Mouse (Mus musculus) limb, embryonic 10.5 days (tissue): Measurements from ENCODE around the gene Adgrg6. TPM values are rescaled to one million over a fixed set of nuclear protein-coding genes. Genes with fewer than 3 reads are reported as not detected.

Experiments
- DNase-seq: peaks from one replicate; pipeline ENCODE4 v3.0.0-alpha.2; 2017; ENCODE audit warnings: low spot score
- H3K27ac ChIP-seq: fragments of 300-500 bp; sonication (generic); 2 replicates; pipeline ENCODE4 v1.5.1; 2016; ENCODE audit warnings: mild to moderate bottlenecking
- H3K27me3 ChIP-seq: fragments of 300-500 bp; sonication (generic); 2 replicates; pipeline ENCODE4 v1.6.1; 2016; ENCODE audit warnings: low read depth, mild to moderate bottlenecking; ENCODE audit not compliant: poor library complexity, severe bottlenecking
- H3K36me3 ChIP-seq: fragments of 300-500 bp; sonication (generic); 2 replicates; pipeline ENCODE4 v1.6.1; 2016; ENCODE audit warnings: mild to moderate bottlenecking, moderate library complexity
- H3K4me1 ChIP-seq: fragments of 300-500 bp; sonication (generic); 2 replicates; pipeline ENCODE4 v1.6.1; 2016
- H3K4me3 ChIP-seq: fragments of 300-500 bp; sonication (generic); 2 replicates; pipeline ENCODE4 v1.5.1; 2016; ENCODE audit warnings: mild to moderate bottlenecking, moderate library complexity
- H3K9me3 ChIP-seq: fragments of 300-500 bp; sonication (generic); replicated peaks from 2 replicates; pipeline ENCODE4 v1.6.1; 2016; ENCODE audit warnings: mild to moderate bottlenecking
- WGBS: fragments of 180-500 bp; shearing (Covaris S2); methylation state at CpG from one replicate; pipeline ENCODE4 v1.1.7; 2016; 5-methylcytosine and 5-hydroxymethylcytosine counted together
- polyA plus RNA-seq: library from polyadenylated mRNA; unstranded; fragments of >200 nt; fragmentation: Nextera tagmentation; extraction: Ambion mirVana; gene quantifications from 2 replicates; pipeline ENCODE4 v1.2.1, GENCODE M21; 2016

Adgrg6 gene
- polyA plus RNA-seq, 1 experiment from 2014 or later: 0.48 TPM

GRCm38 (mm10) chr10:14476393-14476792, 69.1 kb downstream of the Adgrg6 start:
- no peak for DNase-seq
- H3K36me3 ChIP-seq: no peaks in the 10 kb centered on the region

GRCm38 (mm10) chr10:14475641-14476040, 69.8 kb downstream of the Adgrg6 start:
- no peak overlapping the region for H3K4me3 ChIP-seq
- no peak for DNase-seq
- WGBS: 88% methylated on average over 2 of the region's 2 CpGs

More at GRCm38 (mm10) chr10:14476393-14476792, 69.1 kb downstream of the Adgrg6 start:
- no peak overlapping the region for H3K27ac ChIP-seq
- H3K4me3 ChIP-seq: no peak overlapping the region
- no peaks in the 10 kb centered on the region for H3K9me3 ChIP-seq
- no peaks in the 10 kb centered on the region for H3K4me1 ChIP-seq
- H3K27me3 ChIP-seq: no peaks in the 10 kb centered on the region
- WGBS: 88% methylated on average over 1 of the region's 1 CpGs

DNA sequence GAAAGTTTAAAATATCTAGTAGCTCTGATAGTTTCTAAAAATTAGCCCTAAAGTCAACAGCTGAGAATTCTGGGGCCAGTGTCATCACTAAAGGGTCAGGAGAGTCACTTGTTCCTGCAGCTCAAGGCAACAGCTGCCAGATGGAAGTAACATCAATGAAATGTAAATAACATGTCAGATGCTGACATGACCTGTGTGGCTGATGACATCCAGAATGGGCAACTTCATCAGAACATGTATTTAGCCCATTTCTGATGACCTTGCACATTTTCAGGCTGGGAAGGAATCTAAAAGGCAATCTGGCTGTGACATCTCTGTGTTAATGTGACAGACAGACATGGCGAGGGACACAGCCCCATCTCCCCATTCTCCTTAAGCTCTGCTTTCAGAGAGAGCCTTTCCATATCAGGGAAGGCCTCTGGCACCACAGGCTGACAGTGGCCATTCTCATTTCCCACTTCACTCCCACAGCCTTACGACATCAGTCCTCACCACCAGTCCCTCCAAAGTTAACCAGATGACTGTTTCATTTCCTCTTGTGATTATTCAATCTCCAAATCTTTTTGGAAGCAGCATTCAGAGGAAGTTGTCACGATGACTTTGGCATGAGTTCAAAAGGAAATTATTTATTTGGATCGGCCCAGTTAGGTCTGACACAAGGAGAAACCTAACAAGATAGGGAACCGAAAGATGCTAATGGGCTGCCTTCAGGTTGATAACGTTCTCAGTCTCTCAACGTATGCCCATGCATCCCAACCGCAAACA, 70.7 kb downstream of the Adgrg6 start:
- Histone ChIP-seq H3K27me3 (no peaks in the 10 kb centered on the region), H3K4me3 (no peak overlapping the region), H3K9me3 (no peaks in the 10 kb centered on the region), H3K36me3 (no peaks in the 10 kb centered on the region), H3K27ac (no peak overlapping the region), H3K4me1 (no peaks in the 10 kb centered on the region)
- WGBS: 84% methylated on average over 8 of the region's 8 CpGs
- no peak for DNase-seq

More at GRCm38 (mm10) chr10:14475641-14476040, 69.8 kb downstream of the Adgrg6 start:
- no peak overlapping the region for H3K27ac ChIP-seq
- no peaks in the 10 kb centered on the region for H3K27me3 ChIP-seq
- H3K36me3 ChIP-seq: no peaks in the 10 kb centered on the region
- no peaks in the 10 kb centered on the region for H3K4me1 ChIP-seq
- no peaks in the 10 kb centered on the region for H3K9me3 ChIP-seq

DNA sequence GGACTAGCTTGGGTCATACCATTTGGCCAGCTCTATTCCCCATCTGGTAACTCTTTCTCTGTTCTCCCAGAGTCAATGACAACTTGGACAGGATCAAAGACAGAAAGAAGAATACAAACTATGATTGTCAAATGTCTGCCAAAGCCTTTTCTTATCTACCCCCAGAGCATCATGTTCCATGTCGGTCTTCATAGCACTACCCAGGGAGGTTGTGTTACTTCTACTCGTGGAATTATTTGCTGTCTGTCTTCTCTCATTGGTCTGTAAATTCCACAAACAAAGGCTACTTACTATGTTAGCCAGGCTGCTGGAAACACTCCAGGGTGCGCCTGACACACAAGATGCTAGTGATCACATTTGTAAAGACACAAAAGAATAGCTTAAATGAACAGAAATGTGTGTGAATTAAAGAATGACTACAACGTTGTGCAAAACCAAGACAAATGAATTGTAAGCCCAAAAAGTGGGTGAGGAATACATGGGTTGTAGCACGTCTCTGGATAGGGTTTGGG, 74.4 kb downstream of the Adgrg6 start:
- Histone ChIP-seq H3K4me3 (no peak overlapping the region), H3K4me1 (no peaks in the 10 kb centered on the region), H3K36me3 (no peaks in the 10 kb centered on the region), H3K27ac (no peak overlapping the region), H3K27me3 (no peaks in the 10 kb centered on the region), H3K9me3 (no peaks in the 10 kb centered on the region)
- WGBS: 75% methylated on average over 5 of the region's 5 CpGs
- DNase-seq: no peak

GRCm38 (mm10) chr10:14468623-14469022, 76.8 kb downstream of the Adgrg6 start:
- 85% methylated on average over 10 of the region's 10 CpGs for WGBS
- DNase-seq: no peak
- H3K36me3 ChIP-seq: no peaks in the 10 kb centered on the region
- no peaks in the 10 kb centered on the region for H3K27me3 ChIP-seq
- no peaks in the 10 kb centered on the region for H3K9me3 ChIP-seq
- no peak overlapping the region for H3K27ac ChIP-seq
- H3K4me3 ChIP-seq: no peak overlapping the region
- H3K4me1 ChIP-seq: peaks cover 7% of the 10 kb centered on the region

GRCm38 (mm10) chr10:14463796-14464511, 81.5 kb downstream of the Adgrg6 start:
- DNase-seq: no peak
- Histone ChIP-seq H3K27ac (no peak overlapping the region), H3K4me1 (peaks cover 13% of the 10 kb centered on the region), H3K9me3 (no peaks in the 10 kb centered on the region), H3K27me3 (no peaks in the 10 kb centered on the region), H3K4me3 (no peak overlapping the region), H3K36me3 (no peaks in the 10 kb centered on the region)
- WGBS: 58% methylated on average over 4 of the region's 4 CpGs

DNA sequence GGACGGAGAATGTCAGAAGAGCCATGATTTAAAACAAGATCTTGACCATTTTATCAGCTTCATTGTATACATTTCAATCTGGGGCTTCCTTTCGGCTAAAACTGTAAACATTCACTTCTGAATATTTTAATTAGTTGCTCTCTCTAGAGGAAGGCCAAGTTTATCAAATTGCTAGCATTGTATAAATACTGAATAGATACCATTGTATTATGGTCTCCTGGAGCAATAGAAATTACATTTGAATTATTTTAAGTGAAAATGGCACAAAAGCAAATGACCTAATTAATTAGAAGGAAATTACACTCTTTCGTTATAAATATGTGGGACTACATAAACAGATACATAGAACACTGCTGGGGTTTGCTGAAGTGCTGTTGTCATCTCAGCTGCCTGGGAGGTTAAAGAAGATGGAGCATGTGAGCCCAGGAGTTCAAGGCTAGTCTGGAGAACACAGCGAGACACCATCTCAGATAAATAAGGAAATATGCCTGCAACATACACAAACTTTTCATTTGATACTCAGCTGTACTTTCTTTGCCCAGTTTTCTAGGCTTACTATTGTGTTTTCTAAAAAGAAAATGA, 84.4 kb downstream of the Adgrg6 start:
- Histone ChIP-seq H3K27ac (no peak overlapping the region), H3K9me3 (no peaks in the 10 kb centered on the region), H3K36me3 (no peaks in the 10 kb centered on the region), H3K4me3 (no peak overlapping the region), H3K4me1 (peaks cover 13% of the 10 kb centered on the region), H3K27me3 (no peaks in the 10 kb centered on the region)
- no peak for DNase-seq
- whole genome bisulfite sequencing: 88% methylated on average over 4 of the region's 4 CpGs

- no peaks in the 10 kb centered on the region for H3K9me3 ChIP-seq
- no peaks in the 10 kb centered on the region for H3K36me3 ChIP-seq
- WGBS: 68% methylated on average over 5 of the region's 5 CpGs
- no peaks in the 10 kb centered on the region for H3K27me3 ChIP-seq
- no peak overlapping the region for H3K4me3 ChIP-seq
- H3K27ac ChIP-seq: no peak overlapping the region
- no peak for DNase-seq
- peaks cover 13% of the 10 kb centered on the region for H3K4me1 ChIP-seq
Measured at GRCm38 (mm10) chr10:14460252-14460932, 85.1 kb downstream of the Adgrg6 start.

- peaks cover 13% of the 10 kb centered on the region for H3K4me1 ChIP-seq
- H3K9me3 ChIP-seq: no peaks in the 10 kb centered on the region
- WGBS: 92% methylated on average over 7 of the region's 7 CpGs
- DNase-seq: no peak
- H3K27me3 ChIP-seq: no peaks in the 10 kb centered on the region
- H3K36me3 ChIP-seq: no peaks in the 10 kb centered on the region
- H3K4me3 ChIP-seq: no peak overlapping the region
- H3K27ac ChIP-seq: no peak overlapping the region
Measured at GRCm38 (mm10) chr10:14459819-14460218, 85.6 kb downstream of the Adgrg6 start.

GRCm38 (mm10) chr10:14459330-14459729, 86.1 kb downstream of the Adgrg6 start:
- Histone ChIP-seq H3K36me3 (no peaks in the 10 kb centered on the region), H3K27me3 (no peaks in the 10 kb centered on the region), H3K27ac (no peak overlapping the region), H3K9me3 (no peaks in the 10 kb centered on the region), H3K4me3 (no peak overlapping the region), H3K4me1 (peaks cover 12% of the 10 kb centered on the region)
- DNase-seq: no peak
- WGBS: 97% methylated on average over 10 of the region's 10 CpGs

GRCm38 (mm10) chr10:14454481-14454880, 91.0 kb downstream of the Adgrg6 start:
- Histone ChIP-seq H3K4me1 (no peaks in the 10 kb centered on the region), H3K27ac (no peak overlapping the region), H3K4me3 (no peak overlapping the region), H3K27me3 (no peaks in the 10 kb centered on the region), H3K36me3 (no peaks in the 10 kb centered on the region), H3K9me3 (no peaks in the 10 kb centered on the region)
- WGBS: 84% methylated on average over 4 of the region's 4 CpGs
- DNase-seq: no peak

- 40% methylated on average over 3 of the region's 3 CpGs for WGBS
- no peak for DNase-seq
- no peaks in the 10 kb centered on the region for H3K9me3 ChIP-seq
- H3K27ac ChIP-seq: no peak overlapping the region
- no peaks in the 10 kb centered on the region for H3K27me3 ChIP-seq
- H3K4me1 ChIP-seq: no peaks in the 10 kb centered on the region
- no peaks in the 10 kb centered on the region for H3K36me3 ChIP-seq
- no peak overlapping the region for H3K4me3 ChIP-seq
Measured at GRCm38 (mm10) chr10:14451811-14452210, 93.6 kb downstream of the Adgrg6 start.
